Mouse (Mus musculus) WW6 (cell line): ENCODE results near the gene Prkch.

ENCODE experiments used
- DNase-seq: peaks from one replicate; pipeline ENCODE4 v3.0.0-alpha.2; 2013; ENCODE audit warnings: low read depth, low spot score

Gene Prkch

GRCm38 (mm10) chr12:73710846-73711245 lies 126.2 kb downstream of the Prkch start:
- no peak for DNase-seq

- DNase-seq: no peak
These were observed 127.5 kb downstream of the Prkch start for GRCm38 (mm10) chr12:73712122-73712521.

GRCm38 (mm10) chr12:73714589-73714988 lies 130.0 kb downstream of the Prkch start:
- DNase-seq: no peak

- no peak for DNase-seq
These were observed 130.7 kb downstream of the Prkch start for GRCm38 (mm10) chr12:73715331-73715730.

- DNase-seq: no peak
These were observed 131.5 kb downstream of the Prkch start for GRCm38 (mm10) chr12:73715954-73716731.

GRCm38 (mm10) chr12:73718036-73718435 lies 133.4 kb downstream of the Prkch start:
- no peak for DNase-seq

- no peak for DNase-seq
These were observed 135.2 kb downstream of the Prkch start for GRCm38 (mm10) chr12:73719816-73720215.

- no peak for DNase-seq
These were observed 135.9 kb downstream of the Prkch start for GRCm38 (mm10) chr12:73720466-73720865.

GRCm38 (mm10) chr12:73722060-73722459 lies 137.5 kb downstream of the Prkch start:
- no peak for DNase-seq

GRCm38 (mm10) chr12:73723067-73723466 lies 138.5 kb downstream of the Prkch start:
- DNase-seq: no peak

- no peak for DNase-seq
These were observed 139.3 kb downstream of the Prkch start for GRCm38 (mm10) chr12:73723887-73724286.

GRCm38 (mm10) chr12:73725825-73726604 lies 141.4 kb downstream of the Prkch start:
- no peak for DNase-seq

GRCm38 (mm10) chr12:73727046-73727445 lies 142.4 kb downstream of the Prkch start:
- no peak for DNase-seq

GRCm38 (mm10) chr12:73730603-73731002 lies 146.0 kb downstream of the Prkch start:
- no peak for DNase-seq

- DNase-seq: no peak
These were observed 146.5 kb downstream of the Prkch start for GRCm38 (mm10) chr12:73731093-73731492.

- no peak for DNase-seq
These were observed 147.4 kb downstream of the Prkch start for GRCm38 (mm10) chr12:73731848-73732540.

GRCm38 (mm10) chr12:73732862-73733261 lies 148.3 kb downstream of the Prkch start:
- DNase-seq: no peak

- DNase-seq: no peak
These were observed 152.3 kb downstream of the Prkch start for GRCm38 (mm10) chr12:73736931-73737330.

GRCm38 (mm10) chr12:73739611-73740219 lies 155.1 kb downstream of the Prkch start:
- DNase-seq: no peak

- no peak for DNase-seq
These were observed 158.0 kb downstream of the Prkch start for GRCm38 (mm10) chr12:73742577-73742976.

GRCm38 (mm10) chr12:73743087-73743486 lies 158.5 kb downstream of the Prkch start:
- no peak for DNase-seq

- no peak for DNase-seq
These were observed 161.5 kb downstream of the Prkch start for GRCm38 (mm10) chr12:73746072-73746471.
